Mouse (Mus musculus): ENCODE data around the gene Dennd4b. TPM values are rescaled to one million over a fixed set of nuclear protein-coding genes. Genes with fewer than 3 reads are reported as not detected.

The Dennd4b gene
- polyA plus RNA-seq, 1 experiment from 2014 or later: 4.0 TPM

- WGBS: 88% methylated on average over 20 of the region's 20 CpGs
- H3K9ac ChIP-seq: no peak overlapping the region
- H3K9me3 ChIP-seq (replicated peaks): no peaks in the 10 kb centered on the region
- no peak overlapping the region for H3K27ac ChIP-seq (replicated peaks)
- H3K36me3 ChIP-seq: peaks cover 38% of the 10 kb centered on the region
- H3K4me1 ChIP-seq: peaks cover 19% of the 10 kb centered on the region
- ATAC-seq (ENCODE audit: insufficient number of reproducible peaks, low FRiP score, low TSS enrichment, low read depth): no peak
- H3K4me3 ChIP-seq (replicated peaks): peak overlapping the region; percentile 78; the same call in 1 of the 2 replicates
- H3K4me2 ChIP-seq (replicated peaks): 0 out of 2 replicates have a peak overlapping the region, but pooled peaks have one; percentile 70
- H3K27me3 ChIP-seq: no peaks in the 10 kb centered on the region
Measured at GRCm38 (mm10) chr3:90266901-90267775, 2.2 kb downstream of the Dennd4b start.

GRCm38 (mm10) chr3:90268190-90268589 is 3.2 kb downstream of the Dennd4b start:
- WGBS: 94% methylated on average over 11 of the region's 11 CpGs
- H3K4me1 ChIP-seq: peaks cover 19% of the 10 kb centered on the region
- peaks cover 36% of the 10 kb centered on the region for H3K36me3 ChIP-seq
- H3K27ac ChIP-seq (replicated peaks): no peak overlapping the region
- no peaks in the 10 kb centered on the region for H3K9me3 ChIP-seq (replicated peaks)
- no peak overlapping the region for H3K4me2 ChIP-seq (replicated peaks)
- no peak overlapping the region for H3K4me3 ChIP-seq (replicated peaks)
- ATAC-seq (ENCODE audit: insufficient number of reproducible peaks, low FRiP score, low TSS enrichment, low read depth): no peak
- no peak overlapping the region for H3K9ac ChIP-seq
- H3K27me3 ChIP-seq: no peaks in the 10 kb centered on the region

GRCm38 (mm10) chr3:90268971-90269370 is 4.0 kb downstream of the Dennd4b start:
- Histone ChIP-seq H3K27ac (replicated peaks) (no peak overlapping the region), H3K9ac (no peak overlapping the region), H3K4me1 (peaks cover 19% of the 10 kb centered on the region), H3K9me3 (replicated peaks) (no peaks in the 10 kb centered on the region), H3K36me3 (peaks cover 36% of the 10 kb centered on the region), H3K4me3 (replicated peaks) (no peak overlapping the region), H3K27me3 (no peaks in the 10 kb centered on the region), H3K4me2 (replicated peaks) (no peak overlapping the region)
- 89% methylated on average over 16 of the region's 16 CpGs for WGBS
- no peak for ATAC-seq (ENCODE audit: insufficient number of reproducible peaks, low FRiP score, low TSS enrichment, low read depth)

- H3K4me3 ChIP-seq (replicated peaks): no peak overlapping the region
- H3K36me3 ChIP-seq: peaks cover 46% of the 10 kb centered on the region
- no peak for ATAC-seq (ENCODE audit: insufficient number of reproducible peaks, low FRiP score, low TSS enrichment, low read depth)
- no peak overlapping the region for H3K27ac ChIP-seq (replicated peaks)
- 94% methylated on average over 8 of the region's 8 CpGs for WGBS
- no peaks in the 10 kb centered on the region for H3K27me3 ChIP-seq
- H3K4me1 ChIP-seq: peaks cover 12% of the 10 kb centered on the region
- no peaks in the 10 kb centered on the region for H3K9me3 ChIP-seq (replicated peaks)
- H3K9ac ChIP-seq: no peak overlapping the region
- H3K4me2 ChIP-seq (replicated peaks): no peak overlapping the region
Measured at GRCm38 (mm10) chr3:90270784-90271183, 5.8 kb downstream of the Dennd4b start.

- 60% methylated on average over 9 of the region's 9 CpGs for WGBS
- H3K4me2 ChIP-seq (replicated peaks): no peak overlapping the region
- no peak overlapping the region for H3K9ac ChIP-seq
- no peaks in the 10 kb centered on the region for H3K27me3 ChIP-seq
- H3K36me3 ChIP-seq: peaks cover 59% of the 10 kb centered on the region
- no peak overlapping the region for H3K27ac ChIP-seq (replicated peaks)
- ATAC-seq (ENCODE audit: insufficient number of reproducible peaks, low FRiP score, low TSS enrichment, low read depth): no peak
- no peak overlapping the region for H3K4me3 ChIP-seq (replicated peaks)
- H3K9me3 ChIP-seq (replicated peaks): no peaks in the 10 kb centered on the region
- no peaks in the 10 kb centered on the region for H3K4me1 ChIP-seq
Measured at GRCm38 (mm10) chr3:90272170-90272569, 7.2 kb downstream of the Dennd4b start.

- no peak for ATAC-seq (ENCODE audit: insufficient number of reproducible peaks, low FRiP score, low TSS enrichment, low read depth)
- H3K36me3 ChIP-seq: peaks cover 73% of the 10 kb centered on the region
- 89% methylated on average over 22 of the region's 22 CpGs for WGBS
Measured at GRCm38 (mm10) chr3:90273855-90274254, 8.9 kb downstream of the Dennd4b start.

GRCm38 (mm10) chr3:90275286-90275685 is 10.3 kb downstream of the Dennd4b start:
- no peak for ATAC-seq (ENCODE audit: insufficient number of reproducible peaks, low FRiP score, low TSS enrichment, low read depth)
- no peaks in the 10 kb centered on the region for H3K9me3 ChIP-seq (replicated peaks)
- H3K27me3 ChIP-seq: no peaks in the 10 kb centered on the region

More at GRCm38 (mm10) chr3:90273855-90274254, 8.9 kb downstream of the Dennd4b start:
- Histone ChIP-seq H3K27ac (replicated peaks) (no peak overlapping the region), H3K9me3 (replicated peaks) (no peaks in the 10 kb centered on the region), H3K4me2 (replicated peaks) (no peak overlapping the region), H3K27me3 (no peaks in the 10 kb centered on the region), H3K9ac (no peak overlapping the region), H3K4me3 (replicated peaks) (no peak overlapping the region), H3K4me1 (no peaks in the 10 kb centered on the region)

GRCm38 (mm10) chr3:90276858-90277257 is 11.9 kb downstream of the Dennd4b start:
- no peaks in the 10 kb centered on the region for H3K27me3 ChIP-seq
- H3K4me1 ChIP-seq: no peaks in the 10 kb centered on the region
- H3K4me2 ChIP-seq (replicated peaks): no peak overlapping the region
- H3K9ac ChIP-seq: no peak overlapping the region
- H3K4me3 ChIP-seq (replicated peaks): no peak overlapping the region
- no peaks in the 10 kb centered on the region for H3K9me3 ChIP-seq (replicated peaks)
- WGBS: 48% methylated on average over 16 of the region's 16 CpGs
- H3K36me3 ChIP-seq: peaks cover 79% of the 10 kb centered on the region
- ATAC-seq (ENCODE audit: insufficient number of reproducible peaks, low FRiP score, low TSS enrichment, low read depth): no peak
- H3K27ac ChIP-seq (replicated peaks): no peak overlapping the region

More at GRCm38 (mm10) chr3:90275286-90275685, 10.3 kb downstream of the Dennd4b start:
- 89% methylated on average over 11 of the region's 11 CpGs for WGBS
- Histone ChIP-seq H3K36me3 (peaks cover 79% of the 10 kb centered on the region), H3K4me1 (no peaks in the 10 kb centered on the region), H3K4me3 (replicated peaks) (no peak overlapping the region), H3K4me2 (replicated peaks) (no peak overlapping the region), H3K27ac (replicated peaks) (no peak overlapping the region), H3K9ac (no peak overlapping the region)

GRCm38 (mm10) chr3:90277793-90278192 is 12.8 kb downstream of the Dennd4b start:
- H3K9me3 ChIP-seq (replicated peaks): no peaks in the 10 kb centered on the region
- ATAC-seq (ENCODE audit: insufficient number of reproducible peaks, low FRiP score, low TSS enrichment, low read depth): no peak
- no peaks in the 10 kb centered on the region for H3K4me1 ChIP-seq
- WGBS: 89% methylated on average over 9 of the region's 9 CpGs
- H3K36me3 ChIP-seq: peaks cover 71% of the 10 kb centered on the region
- no peak overlapping the region for H3K27ac ChIP-seq (replicated peaks)
- no peak overlapping the region for H3K9ac ChIP-seq
- H3K4me2 ChIP-seq (replicated peaks): no peak overlapping the region
- no peak overlapping the region for H3K4me3 ChIP-seq (replicated peaks)
- no peaks in the 10 kb centered on the region for H3K27me3 ChIP-seq

- Histone ChIP-seq H3K9ac (no peak overlapping the region), H3K4me2 (replicated peaks) (no peak overlapping the region), H3K4me3 (replicated peaks) (no peak overlapping the region), H3K4me1 (no peaks in the 10 kb centered on the region), H3K36me3 (peaks cover 68% of the 10 kb centered on the region), H3K9me3 (replicated peaks) (no peaks in the 10 kb centered on the region), H3K27me3 (no peaks in the 10 kb centered on the region), H3K27ac (replicated peaks) (no peak overlapping the region)
- no peak for ATAC-seq (ENCODE audit: insufficient number of reproducible peaks, low FRiP score, low TSS enrichment, low read depth)
- whole genome bisulfite sequencing: 92% methylated on average over 10 of the region's 10 CpGs
Measured at GRCm38 (mm10) chr3:90278211-90278610, 13.2 kb downstream of the Dennd4b start.

GRCm38 (mm10) chr3:90279216-90279615 is 14.2 kb downstream of the Dennd4b start:
- Histone ChIP-seq H3K36me3 (peaks cover 58% of the 10 kb centered on the region), H3K9me3 (replicated peaks) (no peaks in the 10 kb centered on the region), H3K27ac (replicated peaks) (no peak overlapping the region), H3K4me3 (replicated peaks) (no peak overlapping the region), H3K4me1 (no peaks in the 10 kb centered on the region), H3K9ac (no peak overlapping the region), H3K27me3 (no peaks in the 10 kb centered on the region), H3K4me2 (replicated peaks) (no peak overlapping the region)
- 93% methylated on average over 9 of the region's 9 CpGs for WGBS
- no peak for ATAC-seq (ENCODE audit: insufficient number of reproducible peaks, low FRiP score, low TSS enrichment, low read depth)
